Mouse (Mus musculus) adrenal gland (tissue): ENCODE measurements around the gene Cops9.

ENCODE experiments used
- intact Hi-C: fragments of 180-260 bp; cut with DNase I; formaldehyde crosslinking; loops from one replicate; pipeline ENCODE4 v1.15.1; 2025

The Cops9 gene

DNA sequence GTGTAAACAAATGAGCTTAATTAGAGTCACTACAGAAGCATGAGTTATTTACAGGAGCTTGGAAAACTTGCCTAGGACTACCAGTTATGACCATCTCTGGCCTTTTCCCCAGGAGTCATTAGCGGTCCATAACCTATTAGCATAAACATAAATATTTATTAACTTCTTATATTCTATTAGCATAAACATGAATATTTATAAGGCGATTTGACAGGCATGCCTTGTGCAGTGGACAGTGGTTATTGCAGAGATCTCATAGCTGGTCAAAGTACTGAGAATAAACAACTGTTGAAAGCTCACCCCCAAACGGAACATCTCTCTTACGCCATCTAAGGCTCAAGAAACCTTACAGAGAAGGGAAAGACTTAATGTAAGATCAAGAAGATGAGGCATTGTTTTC is 28.6 kb downstream of the Cops9 start:
- intact Hi-C loops, result loop anchor here (10.0 kb wide), 1 partner anchor 222 kb away; the partner anchor contains the start of gene Gpc1

DNA sequence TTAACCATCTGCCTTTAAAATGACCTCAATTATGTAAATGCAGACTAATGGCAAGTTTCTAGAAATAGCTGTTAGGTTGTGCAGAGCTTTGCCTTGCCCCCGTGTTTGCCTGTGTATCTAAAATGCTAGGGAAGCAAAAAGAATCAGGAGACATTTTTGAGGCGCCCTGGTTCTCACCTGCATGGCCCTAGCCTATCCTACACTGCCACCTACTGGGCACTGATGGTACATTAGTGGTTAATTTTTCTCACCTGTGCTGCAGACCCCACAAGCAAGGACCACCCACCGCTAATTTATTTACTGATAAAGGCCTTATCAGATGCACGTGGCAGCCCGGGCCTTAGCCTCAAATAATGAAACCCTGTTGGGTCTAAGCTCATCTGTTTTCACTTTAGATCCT is 30.8 kb downstream of the Cops9 start:
- intact Hi-C loops, result loop anchor here (1.0 to 10.0 kb wide), 2 partner anchors 90 to 224 kb away; partner anchors contain the start of gene Gpc1

DNA sequence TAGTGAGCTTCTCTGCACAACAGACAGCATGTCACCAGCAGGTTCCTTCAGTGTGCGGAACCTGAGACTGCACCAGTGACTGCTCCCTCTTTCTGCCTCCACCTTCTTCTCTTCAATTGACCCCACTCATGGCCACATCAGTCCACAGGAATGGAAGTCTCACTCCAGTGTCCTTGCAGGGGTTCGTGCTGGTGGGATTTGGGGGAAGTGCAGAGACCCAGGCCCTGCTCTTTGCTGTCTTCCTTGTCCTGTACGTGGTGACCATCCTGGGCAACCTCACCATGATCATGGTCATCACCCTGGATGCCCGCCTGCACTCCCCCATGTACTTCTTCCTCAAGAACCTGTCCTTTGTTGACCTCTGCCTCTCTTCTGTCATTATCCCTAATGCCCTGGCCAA is 34.1 kb downstream of the Cops9 start:
- intact Hi-C loops, result loop anchor here (10.0 kb wide), 1 partner anchor 693 kb away; no protein-coding TSS in a partner anchor

DNA sequence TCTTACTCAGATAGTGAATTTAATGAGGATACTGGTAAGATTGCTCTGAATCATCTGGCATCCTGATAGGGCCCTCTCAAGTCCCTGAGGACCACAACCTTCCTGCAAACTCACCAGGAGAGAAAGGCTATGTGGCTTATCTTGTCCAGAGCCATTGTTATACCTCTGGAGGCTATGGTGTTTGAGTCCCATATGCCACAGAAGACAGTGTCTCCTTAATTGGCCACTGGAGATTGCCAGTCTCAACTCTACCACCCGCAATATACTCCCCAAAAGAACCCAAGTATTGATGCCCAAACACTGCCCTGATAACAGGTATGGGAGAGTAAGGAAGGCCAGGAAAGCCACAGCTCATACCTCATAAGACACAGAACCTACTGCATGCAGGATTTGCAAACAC is 36.3 kb downstream of the Cops9 start, which contains the start of gene Olfr1410:
Olfr1410 (plus strand) TSS at position 301 of the 400 bp plus-strand sequence.
- intact Hi-C loops, result loop anchor here (10.0 kb wide), 1 partner anchor 691 kb away; no protein-coding TSS in a partner anchor

DNA sequence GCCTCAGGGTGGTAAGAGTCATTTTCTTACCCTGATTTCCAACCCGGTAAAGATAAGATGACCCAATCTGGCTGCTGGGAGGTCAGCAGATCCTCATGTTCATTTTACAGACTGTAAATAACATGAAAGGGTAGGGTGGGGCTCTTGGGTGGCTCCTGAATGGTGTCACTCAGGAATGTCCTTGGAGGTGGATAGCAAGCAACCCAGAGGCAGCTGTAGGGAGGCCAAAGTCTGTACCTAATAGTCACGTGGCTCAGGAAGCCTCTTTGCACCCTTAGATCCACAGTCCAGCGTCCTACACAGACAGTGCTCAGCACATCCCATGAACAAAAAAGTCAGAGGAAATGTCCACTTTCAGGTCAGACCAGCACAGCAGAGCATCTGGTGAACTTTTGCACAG is 45.8 kb downstream of the Cops9 start:
- intact Hi-C loops, result no loop called here

DNA sequence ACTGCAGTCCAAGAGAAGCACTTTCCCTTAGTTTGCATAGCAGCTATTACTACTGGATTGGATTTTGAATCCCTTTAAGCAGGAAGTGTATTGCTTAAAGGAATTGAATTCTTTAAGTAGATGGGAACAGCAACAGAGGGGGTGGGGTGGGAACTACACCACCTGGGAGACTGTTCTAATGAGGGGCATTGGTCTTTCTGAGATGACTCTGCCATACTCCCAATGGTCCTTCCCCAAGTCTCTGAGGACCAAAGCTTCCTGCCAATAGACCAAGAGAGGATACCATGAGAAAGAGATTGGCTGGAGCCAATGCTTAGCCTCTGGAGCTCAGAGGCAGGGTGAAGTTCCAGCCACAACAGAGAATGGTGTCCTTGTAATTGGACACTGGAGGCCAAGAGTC is 47.7 kb downstream of the Cops9 start, which contains the start of gene Olfr1411:
Olfr1411 (plus strand) TSS at position 301 of the 400 bp plus-strand sequence.
- intact Hi-C loops, result no loop called here
